Mouse (Mus musculus) embryonic stem cell, embryonic (primary cell): Measurements from ENCODE around the gene Gm9999.
"Not testable (repeated sequence)": the region's sequence is repeated elsewhere in the genome, so short reads cannot be mapped to it uniquely, and the experiment has no call there.

Experiments used
- CTCF ChIA-PET, 4 experiments: fragments of 300-600 bp in 2 of 4; fragments of 350-600 bp in 2 of 4; sonication (Branson Sonifier 250); formaldehyde crosslinking; loops; one replicate each; lab custom pipeline; 2022; ENCODE audit warnings: inconsistent platforms in 2 of 4; lab: Charles Lee
- POLR2A ChIA-PET, 4 experiments: fragments of 300-600 bp in 2 of 4; fragments of 350-600 bp in 2 of 4; sonication (Branson Sonifier 250); formaldehyde crosslinking; loops; one replicate each; lab custom pipeline; 2022; ENCODE audit warnings: antibody characterized with exemption in 4 of 4, inconsistent platforms in 1 of 4; lab: Charles Lee

Gene Gm9999

DNA sequence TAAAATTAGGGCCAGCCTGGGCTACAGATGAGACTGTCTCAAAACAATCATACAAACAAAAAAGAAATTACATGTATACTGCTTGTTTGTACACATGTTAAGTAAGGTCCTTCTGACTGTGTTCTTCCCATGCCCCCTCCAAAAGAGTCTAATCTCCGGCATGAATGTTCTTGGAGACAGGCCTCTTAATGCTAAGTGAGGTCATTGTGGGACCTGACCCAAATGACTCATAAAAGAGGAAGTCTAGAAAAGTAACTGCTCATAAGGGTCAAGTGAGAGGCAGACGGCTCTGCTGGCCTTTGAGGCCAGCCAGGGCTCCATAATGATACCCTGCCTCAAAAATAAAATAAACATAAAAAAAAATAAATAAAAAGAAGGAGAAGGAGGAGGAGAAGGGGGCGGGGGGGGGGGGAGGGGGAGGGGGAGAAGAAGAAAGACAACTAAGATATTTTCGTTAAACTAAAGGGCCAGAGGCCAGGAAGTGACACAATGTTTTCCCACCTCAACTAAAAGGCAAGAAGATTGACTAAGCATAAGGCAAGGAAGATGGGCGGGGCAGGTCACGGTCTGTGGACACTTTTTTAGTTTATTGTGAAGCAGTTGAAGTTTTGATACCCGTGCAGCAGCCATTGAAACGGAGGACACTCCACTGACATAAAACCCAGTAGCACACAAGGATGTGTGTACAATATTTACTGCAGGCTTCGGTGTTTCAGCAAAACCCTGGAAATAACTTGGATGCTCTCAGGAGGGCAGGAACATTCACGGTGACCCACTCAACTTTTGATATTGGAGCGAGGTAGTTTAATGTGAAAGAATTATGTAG, 31.4 kb downstream of the Gm9999 start:
- CTCF ChIA-PET = interaction anchor here in 3 of 4 experiments (1.0 to 1.5 kb wide), 12 partner anchors 15 to 150 kb away, joined by 3 to 8 read pairs (median 4); partner anchors contain the start of gene Ptpn5 (in 1 of the 3)
- POLR2A ChIA-PET = interaction anchor here in 1 of 4 experiments (1.2 kb wide), 1 partner anchor 56 kb away, joined by 4 read pairs; the partner anchor contains the start of gene Uevld

DNA sequence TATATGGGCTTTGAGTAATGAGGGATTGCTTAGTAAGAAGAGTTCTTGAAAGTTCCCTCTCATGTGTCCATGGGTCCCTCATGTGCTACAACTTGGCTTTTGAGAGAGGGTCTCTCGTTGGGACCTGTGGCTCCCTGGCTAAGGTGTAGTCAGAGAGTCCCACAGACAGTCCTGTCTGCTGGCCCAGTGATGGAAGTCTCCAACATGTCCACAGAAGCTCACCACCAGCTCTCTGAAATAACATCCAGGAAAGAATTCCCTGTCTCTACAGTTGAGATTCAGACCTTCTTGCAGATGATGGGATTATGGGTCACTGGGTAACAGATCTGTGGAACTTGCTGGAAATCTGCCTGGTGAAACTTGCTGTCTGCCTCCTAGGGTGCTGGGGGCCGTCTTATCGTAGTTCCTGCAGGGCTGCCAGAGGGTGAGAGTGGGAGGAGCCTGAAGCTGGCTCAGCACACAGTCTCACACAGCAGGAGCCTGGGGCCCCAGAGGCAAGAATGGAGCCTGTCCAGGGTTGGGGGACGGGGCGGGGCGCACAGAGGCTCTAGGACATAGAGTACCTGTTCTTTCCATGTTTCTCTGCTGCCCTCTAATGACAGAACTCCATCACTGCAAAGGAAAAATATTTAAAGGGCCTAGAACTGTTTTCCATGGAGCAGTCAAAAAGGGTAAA, 32.1 kb downstream of the Gm9999 start:
- CTCF ChIA-PET = interaction anchor here in 3 of 4 experiments (0.7 to 1.5 kb wide), 17 partner anchors 16 to 894 kb away, joined by 3 to 8 read pairs (median 4); partner anchors contain the start of gene Ptpn5 (in 1 of the 3)

DNA sequence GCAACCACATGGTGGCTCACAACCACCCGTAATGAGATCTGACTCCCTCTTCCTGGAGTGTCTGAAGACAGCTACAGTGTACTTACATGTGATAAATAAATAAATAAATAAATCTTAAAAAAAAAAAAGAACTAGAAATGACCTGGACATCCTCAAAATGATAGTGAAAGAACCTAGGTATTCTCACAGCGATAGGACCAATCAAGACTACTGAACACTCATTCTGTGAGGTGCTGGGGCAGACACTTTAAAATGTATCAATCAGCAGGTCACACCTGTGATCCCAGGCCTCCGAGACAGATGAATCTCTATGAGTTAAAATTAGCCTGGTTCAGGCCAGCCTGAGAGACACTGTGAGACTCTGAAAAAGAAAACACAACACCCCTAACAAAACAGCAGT, 33.2 kb downstream of the Gm9999 start:
- ChIA-PET POLR2A (interaction anchor here in 2 of 4 experiments (0.6 to 1.3 kb wide), 4 partner anchors 9 to 477 kb away, joined by 3 to 5 read pairs (median 4); partner anchors contain the start of gene Spty2d1 (in 1 of the 2)), CTCF (interaction anchor here in 3 of 4 experiments (0.6 to 1.4 kb wide), 9 partner anchors 17 to 814 kb away, joined by 3 to 7 read pairs (median 4); no protein-coding TSS in a partner anchor)

More for the DNA sequence above, 32.1 kb downstream of the Gm9999 start:
- POLR2A ChIA-PET = interaction anchor here in 2 of 4 experiments (0.8 to 1.2 kb wide), 4 partner anchors 8 to 57 kb away, joined by 3 to 6 read pairs (median 4); partner anchors contain the start of gene Uevld (in 2 of the 2)

DNA sequence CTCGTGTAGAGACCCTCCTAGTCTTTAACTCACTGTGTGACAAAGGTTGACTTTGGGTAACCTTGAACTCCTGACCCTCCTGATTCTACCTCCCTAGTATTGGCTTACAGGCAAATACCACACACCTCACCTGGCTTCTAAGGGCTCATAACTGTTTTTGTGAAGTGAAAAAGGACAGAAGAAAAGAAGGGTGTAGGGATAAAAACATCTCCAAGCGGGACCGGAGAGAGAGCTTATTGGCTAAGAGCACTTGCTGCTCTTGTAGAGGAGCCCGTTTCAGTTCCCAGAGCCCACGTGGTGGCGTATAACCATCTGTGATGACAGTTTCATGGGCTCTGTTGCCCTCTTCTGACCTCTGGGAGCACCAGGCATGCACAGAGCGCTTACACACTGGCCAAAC, 33.8 kb downstream of the Gm9999 start:
- CTCF ChIA-PET = interaction anchor here in 2 of 4 experiments (0.6 to 1.0 kb wide), 2 partner anchors 61 to 91 kb away, joined by 3 to 4 read pairs; no protein-coding TSS in a partner anchor
- POLR2A ChIA-PET = interaction anchor here in 2 of 4 experiments (0.6 to 1.3 kb wide), 3 partner anchors 9 to 477 kb away, joined by 3 to 4 read pairs (median 4); partner anchors contain the start of gene Spty2d1 (in 1 of the 2)

DNA sequence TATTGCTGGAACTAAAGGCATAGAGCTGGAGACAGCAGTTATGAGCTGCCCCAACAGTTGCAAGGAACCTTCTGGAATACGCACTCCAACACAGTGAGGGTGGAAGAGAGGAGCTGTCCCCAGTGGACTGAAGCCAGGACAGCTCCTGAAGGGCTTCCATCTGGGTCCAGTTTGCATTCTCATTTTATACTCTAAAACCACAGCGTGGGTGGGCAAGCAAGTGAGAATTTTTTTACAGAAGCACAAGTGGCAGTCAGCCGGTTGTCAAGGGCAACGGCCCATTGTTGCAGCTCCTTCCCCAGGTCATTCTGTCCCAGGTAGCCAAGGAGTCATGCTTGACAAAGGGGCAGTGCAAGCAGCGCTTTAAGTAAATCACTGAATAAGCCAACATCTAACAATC, 36.3 kb downstream of the Gm9999 start:
- CTCF ChIA-PET = interaction anchor here in 2 of 4 experiments (1.0 to 1.9 kb wide), 4 partner anchors 58 to 127 kb away, joined by 3 to 9 read pairs (median 4); no protein-coding TSS in a partner anchor
- POLR2A ChIA-PET = interaction anchor here in 1 of 4 experiments (1.1 kb wide), 1 partner anchor 11 kb away, joined by 3 read pairs; no protein-coding TSS in a partner anchor

DNA sequence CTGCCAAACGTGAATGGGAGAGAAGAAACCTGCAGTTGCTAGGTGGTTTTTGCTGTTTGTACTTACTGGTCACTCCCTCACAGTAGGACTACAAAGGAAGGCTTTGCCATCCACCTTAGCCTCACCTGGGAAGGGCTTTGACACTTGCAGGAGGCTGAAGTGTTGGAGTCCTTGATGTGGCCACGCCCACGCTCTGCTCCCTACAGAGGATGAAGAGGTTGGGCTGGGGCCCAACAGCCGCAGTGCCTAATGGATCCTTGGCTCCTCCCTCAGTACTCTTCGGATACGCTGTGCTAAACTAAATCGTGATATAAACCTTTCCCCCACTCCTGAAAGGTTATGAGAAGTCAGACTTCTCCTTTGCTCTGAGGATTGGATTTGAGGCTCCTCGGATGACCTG, 37.6 kb downstream of the Gm9999 start:
- ChIA-PET POLR2A (no interaction called here), CTCF (no interaction called here)

DNA sequence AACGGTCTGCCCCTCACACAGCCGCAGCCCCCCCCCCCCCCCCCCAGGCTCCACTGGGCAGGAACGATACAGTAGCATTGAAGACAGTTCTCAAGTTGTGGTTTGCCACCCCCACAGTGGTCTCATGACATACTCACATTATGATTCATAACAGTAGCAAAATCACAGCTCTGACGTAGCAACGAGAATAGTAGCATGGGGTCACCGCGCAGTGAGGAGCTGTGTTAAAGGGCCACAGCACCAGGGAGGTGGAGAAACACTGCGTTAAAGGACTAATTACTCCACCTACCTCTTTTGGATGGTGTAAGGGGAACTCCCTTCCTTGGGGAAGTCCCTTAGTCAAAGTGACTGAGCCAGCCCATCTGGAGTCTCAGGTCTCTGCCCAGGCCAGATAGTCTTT, 39.1 kb downstream of the Gm9999 start:
- CTCF ChIA-PET = interaction anchor here in 2 of 4 experiments (0.7 to 1.3 kb wide), 6 partner anchors 25 to 163 kb away, joined by 3 to 4 read pairs (median 3); no protein-coding TSS in a partner anchor

DNA sequence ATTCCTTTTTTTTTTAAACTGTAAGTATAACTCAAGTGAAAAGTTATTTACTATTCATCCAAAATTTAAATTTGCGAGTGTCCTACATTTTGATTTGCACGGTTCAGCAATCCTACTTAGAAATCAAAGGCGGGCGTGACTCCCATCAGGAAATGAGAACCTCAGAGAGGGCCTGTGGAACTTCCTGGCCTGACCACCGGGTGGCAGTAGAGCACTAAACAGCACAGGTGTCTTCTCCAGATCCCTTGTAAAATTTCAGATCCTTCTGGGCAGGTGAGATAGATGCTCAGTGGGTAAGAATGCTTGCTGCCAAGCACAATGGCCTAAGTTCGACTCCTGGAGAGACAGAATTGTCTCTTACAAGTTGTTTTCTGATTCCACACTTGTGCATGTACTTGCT, 40.1 kb downstream of the Gm9999 start:
- ChIA-PET POLR2A (interaction anchor here in 1 of 4 experiments (1.3 to 1.5 kb wide), 2 partner anchors 65 to 122 kb away, joined by 3 read pairs; no protein-coding TSS in a partner anchor), CTCF (interaction anchor here (0.6 to 1.3 kb wide), 10 partner anchors 48 to 338 kb away, joined by 3 to 8 read pairs (median 3); no protein-coding TSS in a partner anchor)

More for the DNA sequence above, 39.1 kb downstream of the Gm9999 start:
- POLR2A ChIA-PET = interaction anchor here in 3 of 4 experiments (0.5 to 1.5 kb wide), 5 partner anchors 64 to 171 kb away, joined by 3 to 9 read pairs (median 3); no protein-coding TSS in a partner anchor

DNA sequence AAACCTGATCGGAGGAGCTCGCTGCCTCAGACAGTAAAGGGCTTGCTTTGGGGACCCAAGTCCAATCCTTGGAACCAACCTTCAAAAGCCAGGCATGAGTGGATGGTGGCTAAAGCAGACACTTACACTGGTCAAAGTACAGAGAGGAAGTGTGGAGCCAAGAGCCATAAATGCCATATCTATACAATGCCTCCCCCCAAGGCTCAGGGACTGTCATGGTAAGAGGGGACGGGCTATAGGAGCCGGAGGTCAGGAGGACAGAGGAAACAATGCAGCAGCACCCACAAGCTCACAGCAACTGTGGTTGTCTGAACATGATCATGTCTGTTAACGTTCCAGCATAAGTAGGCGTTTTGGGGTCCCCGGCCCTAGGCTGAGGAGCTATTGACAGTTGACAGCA, 41.1 kb downstream of the Gm9999 start:
- ChIA-PET CTCF (interaction anchor here in 1 of 4 experiments (0.6 to 0.8 kb wide), 2 partner anchors 126 to 196 kb away, joined by 7 to 8 read pairs; no protein-coding TSS in a partner anchor), POLR2A (no interaction called here)

DNA sequence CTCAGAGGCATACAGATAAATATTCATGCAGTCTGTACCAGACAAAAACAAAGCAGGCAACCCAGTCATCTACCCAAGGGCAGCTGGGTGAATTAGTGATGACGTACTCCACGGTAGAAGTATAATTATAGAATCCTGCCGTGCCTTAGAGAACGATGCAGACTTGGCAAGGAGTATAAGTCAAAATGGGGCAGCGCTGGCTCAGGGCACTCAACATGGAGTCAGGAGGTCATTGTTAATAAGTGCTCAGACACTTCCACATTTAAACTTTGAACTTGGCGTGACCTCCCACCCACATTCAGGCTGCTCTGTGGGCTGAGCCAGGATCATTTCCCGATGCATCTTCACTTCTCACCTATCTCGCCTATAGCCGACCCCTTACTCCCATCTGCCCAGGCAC, 42.0 kb downstream of the Gm9999 start:
- ChIA-PET POLR2A (no interaction called here), CTCF (no interaction called here)

DNA sequence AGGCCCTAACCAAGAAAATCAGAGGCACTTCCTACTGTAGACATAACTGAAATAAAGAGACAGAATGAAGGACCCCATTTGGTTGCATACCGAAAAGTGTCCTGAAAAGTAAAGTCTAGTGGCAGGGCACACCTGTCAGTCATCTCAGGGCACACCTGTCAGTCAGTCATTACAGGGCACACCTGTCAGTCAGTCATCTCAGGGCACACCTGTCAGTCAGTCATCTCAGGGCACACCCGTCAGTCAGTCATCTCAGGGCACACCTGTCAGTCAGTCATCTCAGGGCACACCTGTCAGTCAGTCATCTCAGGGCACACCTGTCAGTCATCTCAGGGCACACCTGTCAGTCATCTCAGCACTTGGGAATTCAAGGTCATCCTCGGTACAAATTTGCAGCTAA, 43.5 kb downstream of the Gm9999 start:
- CTCF ChIA-PET = interaction anchor here in 1 of 4 experiments (0.6 kb wide), 1 partner anchor 98 kb away, joined by 3 read pairs; no protein-coding TSS in a partner anchor
- POLR2A ChIA-PET = not testable (repeated sequence)

DNA sequence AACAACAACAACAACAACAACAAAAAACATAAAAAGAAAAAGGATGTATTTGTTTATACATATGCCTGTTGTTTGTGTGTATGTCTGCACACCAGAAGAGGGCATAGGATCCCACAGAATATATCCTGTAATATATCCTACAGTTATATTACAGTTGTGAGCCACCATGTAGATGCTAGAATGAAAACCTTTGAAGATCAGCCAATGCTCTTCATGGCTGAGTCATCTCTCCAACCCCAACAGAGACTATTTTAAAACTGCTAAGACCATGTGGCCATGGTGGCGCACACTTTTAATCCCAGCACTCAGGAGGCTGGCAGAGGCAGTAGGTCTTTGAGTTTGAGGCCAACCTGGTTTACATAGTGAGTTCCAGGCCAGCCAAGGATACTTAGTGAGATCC, 44.1 kb downstream of the Gm9999 start:
- POLR2A ChIA-PET = no interaction called here
- CTCF ChIA-PET = no interaction called here

DNA sequence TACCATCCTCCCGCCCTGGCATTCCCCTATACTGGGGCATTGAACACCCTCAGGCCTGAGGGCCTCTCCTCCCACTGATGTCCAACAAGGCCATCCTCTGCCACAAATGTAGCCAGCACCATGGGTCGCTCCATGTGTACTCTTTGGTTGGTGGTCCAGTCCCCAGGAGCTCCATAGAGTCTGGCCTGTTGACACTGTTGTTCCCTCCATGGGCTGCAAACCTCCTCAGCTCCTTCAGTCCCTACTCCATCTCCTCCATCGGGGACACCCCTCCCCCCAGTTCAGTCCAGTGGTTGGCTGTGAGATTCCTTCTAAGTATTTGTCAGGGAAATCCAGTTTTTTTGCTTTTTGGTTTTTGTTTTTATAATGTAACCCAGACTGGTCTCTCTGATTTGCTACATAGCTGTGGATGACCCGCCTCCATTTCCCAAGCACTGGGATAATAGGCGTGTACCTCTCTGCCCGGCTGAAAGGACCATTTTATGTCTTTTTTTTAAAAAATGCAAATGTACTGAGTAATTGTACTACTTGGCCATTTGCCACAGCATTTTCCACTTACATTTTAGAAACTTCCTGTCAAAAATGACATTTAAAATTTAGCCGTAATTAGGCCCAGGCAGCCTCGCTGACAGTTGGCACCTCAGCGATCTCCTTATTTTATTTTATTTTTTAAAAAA, 47.3 kb downstream of the Gm9999 start:
- ChIA-PET CTCF (no interaction called here), POLR2A (no interaction called here)

DNA sequence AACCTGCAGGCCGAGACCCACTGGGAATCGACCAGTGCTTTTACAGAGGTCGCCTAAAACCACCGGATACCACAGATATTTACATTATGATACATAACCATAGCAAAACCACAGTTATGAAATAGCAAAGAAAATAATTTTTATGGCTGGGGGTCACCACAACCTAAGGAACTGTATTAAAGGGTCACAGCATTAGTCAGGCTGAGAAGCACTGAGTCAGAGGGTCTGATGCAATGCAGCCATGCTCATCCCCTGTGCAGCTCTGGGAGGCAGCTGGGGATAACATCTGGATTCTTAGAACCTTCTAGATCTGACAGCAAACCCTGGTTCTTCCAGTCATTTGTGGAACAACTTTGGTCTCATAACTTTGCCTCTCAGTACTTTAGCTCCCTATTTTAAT, 48.0 kb downstream of the Gm9999 start:
- CTCF ChIA-PET = no interaction called here
- POLR2A ChIA-PET = no interaction called here

DNA sequence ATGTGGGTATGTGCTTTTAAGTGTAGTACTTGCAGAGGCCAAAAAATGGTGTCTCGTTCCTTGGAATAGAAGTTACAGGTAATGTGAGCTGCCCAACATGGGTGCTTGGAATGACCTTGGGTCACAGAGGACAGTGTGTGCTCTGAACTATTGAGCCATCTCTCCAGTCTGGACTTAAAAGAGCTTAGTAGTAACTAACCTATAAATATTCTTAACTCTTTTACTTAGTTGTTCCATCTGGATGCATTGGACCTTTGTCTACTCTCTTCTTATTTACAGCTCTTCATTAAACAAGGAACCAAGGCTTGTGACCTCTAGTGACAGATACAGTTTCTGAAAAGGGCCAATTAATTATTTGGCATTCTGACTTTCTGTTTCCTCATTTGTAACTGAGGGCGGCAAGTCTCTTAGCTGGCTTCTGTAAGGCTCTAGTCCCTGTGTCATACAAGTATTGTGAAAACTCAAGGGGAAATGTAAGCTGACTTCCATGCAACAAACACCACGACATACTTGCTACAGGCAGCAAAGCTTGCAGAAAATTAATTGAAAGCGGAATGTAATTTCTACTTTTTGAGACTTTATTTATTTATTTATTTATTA, 51.5 kb downstream of the Gm9999 start:
- CTCF ChIA-PET = interaction anchor here in 1 of 4 experiments (0.7 kb wide), 1 partner anchor 111 kb away, joined by 3 read pairs; no protein-coding TSS in a partner anchor
- POLR2A ChIA-PET = no interaction called here

DNA sequence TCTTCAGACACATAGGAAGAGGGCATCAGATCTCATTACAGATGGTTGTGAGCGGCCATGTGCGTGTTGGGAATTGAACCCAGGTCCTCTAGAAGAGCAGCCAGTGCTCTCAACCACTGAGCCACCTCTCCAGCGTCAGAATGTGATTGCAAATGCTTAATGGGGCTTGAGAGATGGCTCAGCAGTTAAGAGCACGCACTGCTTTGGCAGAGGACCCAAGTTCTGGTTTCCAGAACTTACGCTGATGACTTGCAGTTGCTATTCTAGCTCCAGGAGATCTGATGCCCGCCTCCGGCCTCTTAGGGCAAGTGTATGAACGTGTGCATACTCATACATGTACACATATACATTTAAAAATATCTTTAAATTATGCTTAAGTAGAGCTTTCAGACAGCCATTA, 52.0 kb downstream of the Gm9999 start:
- POLR2A ChIA-PET = no interaction called here
- CTCF ChIA-PET = interaction anchor here in 1 of 4 experiments (1.0 kb wide), 1 partner anchor 42 kb away, joined by 3 read pairs; no protein-coding TSS in a partner anchor
